In the genomic region with DNA sequence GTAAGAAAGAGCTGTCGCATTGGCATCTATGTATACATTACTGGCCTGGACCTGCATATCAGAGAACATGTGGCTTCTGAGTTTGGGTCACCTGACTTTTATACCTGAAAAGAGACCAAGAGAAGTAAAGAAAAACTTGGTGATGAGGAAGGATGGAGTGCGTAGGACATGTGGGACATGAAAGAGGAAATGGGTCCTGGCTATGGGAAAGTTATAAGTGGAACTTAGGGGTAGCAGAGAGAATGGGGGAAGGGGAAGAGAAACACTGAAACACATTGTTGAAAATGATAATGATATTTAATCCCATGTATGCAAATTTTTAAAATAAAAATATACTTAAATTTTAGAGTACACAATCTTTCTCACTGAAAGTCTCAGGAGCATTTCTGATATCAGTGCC, we compare ENCODE assay signal across 16 mouse cellular contexts.
"Had no signal": no experiment of that assay in that cellular context is flagged by ENCODE, and none has a peak within 500 bp of the region (broad histone marks: within the 10 kb centered on the region; RNA-seq: fewer than 3 reads in every experiment).

No protein-coding gene starts in this region.

- H3K4me2 ChIP-seq: neural tube, embryonic 12.5 days; neural tube, embryonic 13.5 days; neural tube, embryonic 15.5 days; stomach, embryonic 15.5 days had no signal

- H3K4me1 ChIP-seq: neural tube, embryonic 12.5 days; neural tube, embryonic 15.5 days; stomach, embryonic 15.5 days had no signal

- H3K9ac ChIP-seq: neural tube, embryonic 12.5 days; neural tube, embryonic 13.5 days; neural tube, embryonic 15.5 days; stomach, embryonic 15.5 days had no signal

- H3K27me3 ChIP-seq: neural tube, embryonic 12.5 days; neural tube, embryonic 13.5 days; neural tube, embryonic 15.5 days; stomach, embryonic 15.5 days had no signal

- H3K9me3 ChIP-seq: neural tube, embryonic 12.5 days; neural tube, embryonic 13.5 days; neural tube, embryonic 15.5 days; stomach, embryonic 15.5 days had no signal

- DNase-seq: retina, postnatal 1 day; right cerebral cortex, adult 18-20 months; right cerebral cortex, postnatal 14 days; right cerebral cortex, postnatal 25 days; right cerebral cortex, postnatal 4 days; spleen, adult 18-20 months; thymus, adult 2 months; thymus, postnatal 14 days; thymus, postnatal 25 days; thymus, postnatal 36 days; thymus, postnatal 4 days had no signal

- H3K4me3 ChIP-seq: neural tube, embryonic 12.5 days; neural tube, embryonic 13.5 days; neural tube, embryonic 15.5 days; stomach, embryonic 15.5 days had no signal

- H3K27ac ChIP-seq: neural tube, embryonic 12.5 days; neural tube, embryonic 13.5 days; neural tube, embryonic 15.5 days; stomach, embryonic 15.5 days; stomach, postnatal 0 days had no signal

- H3K36me3 ChIP-seq: neural tube, embryonic 12.5 days; neural tube, embryonic 13.5 days; neural tube, embryonic 15.5 days; stomach, embryonic 15.5 days had no signal
